Mouse (Mus musculus) inflammation-experienced regulatory T-cells, adult 16 weeks (primary cell): ENCODE measurements around the gene Mei4. TPM values are rescaled to one million over a fixed set of nuclear protein-coding genes. Genes with fewer than 3 reads are reported as not detected.

Source experiments
- polyA plus RNA-seq: library from polyadenylated mRNA; unstranded; fragments of 100-300 nt; shearing (Covaris generic); gene quantifications from one replicate; pipeline ENCODE4 v1.2.1, GENCODE M21; 2017

Gene Mei4
- 0.62 TPM for polyA plus RNA-seq

GRCm38 (mm10) chr9:81863181-81863887 lies at the start of gene Mei4:
Gene Mei4, plus strand, starts transcription at chr9:81863670.

Other genes starting within 250 kb of the Mei4 start
- gene Htr1b, start 229.8 kb upstream of the Mei4 start, polyA plus RNA-seq = not detected